Mouse (Mus musculus) stomach, embryonic 14.5 days (tissue): ENCODE measurements at regions not wholly inside any gene's neighbourhood (a gene's known extent, or its start where the extent isn't known, plus 50 kb on each side); places are given as distances from the start of the nearest gene placed in this dataset.

ENCODE experiments used
- ATAC-seq: fragments of 200-750 bp; cut with Nextera tagmentation; 2 replicates; pipeline ENCODE4 v1.8.0; 2017; ENCODE audit warnings: low read depth, moderate TSS enrichment; ENCODE audit not compliant: insufficient number of reproducible peaks, insufficient read depth, low FRiP score
- H3K27ac ChIP-seq: fragments of 300-500 bp; sonication (generic); 2 replicates; pipeline ENCODE4 v1.5.1; 2014; ENCODE audit warnings: mild to moderate bottlenecking, low read length, moderate library complexity, mixed read lengths
- H3K27me3 ChIP-seq: fragments of 300-500 bp; sonication (generic); 2 replicates; pipeline ENCODE4 v1.6.1; 2014; ENCODE audit warnings: low read length, control low read depth, mixed read lengths; ENCODE audit not compliant: control insufficient read depth, insufficient read depth
- H3K36me3 ChIP-seq: fragments of 300-500 bp; sonication (generic); 2 replicates; pipeline ENCODE4 v1.6.1; 2014; ENCODE audit warnings: mild to moderate bottlenecking, control low read depth, low read length, moderate library complexity, mixed read lengths; ENCODE audit not compliant: control insufficient read depth, insufficient read depth
- H3K4me1 ChIP-seq: fragments of 300-500 bp; sonication (generic); 2 replicates; pipeline ENCODE4 v1.6.1; 2014; ENCODE audit warnings: low read length, control low read depth, mixed read lengths; ENCODE audit not compliant: control insufficient read depth, insufficient read depth
- H3K4me2 ChIP-seq: fragments of 300-500 bp; sonication (generic); replicated peaks from 2 replicates; pipeline ENCODE4 v1.6.1; 2014; ENCODE audit warnings: low read depth, low read length, control low read depth
- H3K4me3 ChIP-seq: fragments of 300-500 bp; sonication (generic); 2 replicates; pipeline ENCODE4 v1.5.1; 2014; ENCODE audit warnings: low read depth, low read length, control low read depth
- H3K9ac ChIP-seq: fragments of 300-500 bp; sonication (generic); replicated peaks from 2 replicates; pipeline ENCODE4 v1.6.1; 2014; ENCODE audit warnings: low read depth, mild to moderate bottlenecking, control low read depth, low read length, moderate library complexity, mixed read lengths
- H3K9me3 ChIP-seq: fragments of 300-500 bp; sonication (generic); 2 replicates; pipeline ENCODE4 v1.6.1; 2016; ENCODE audit warnings: low read depth, low read length, control low read depth; ENCODE audit not compliant: control insufficient read depth
- WGBS: fragments of 180-500 bp; shearing (Covaris S2); extraction: QIAGEN DNeasy Blood & Tissue Kit; methylation state at CpG from one replicate; pipeline ENCODE4 v1.1.7; 2014; 5-methylcytosine and 5-hydroxymethylcytosine counted together

DNA sequence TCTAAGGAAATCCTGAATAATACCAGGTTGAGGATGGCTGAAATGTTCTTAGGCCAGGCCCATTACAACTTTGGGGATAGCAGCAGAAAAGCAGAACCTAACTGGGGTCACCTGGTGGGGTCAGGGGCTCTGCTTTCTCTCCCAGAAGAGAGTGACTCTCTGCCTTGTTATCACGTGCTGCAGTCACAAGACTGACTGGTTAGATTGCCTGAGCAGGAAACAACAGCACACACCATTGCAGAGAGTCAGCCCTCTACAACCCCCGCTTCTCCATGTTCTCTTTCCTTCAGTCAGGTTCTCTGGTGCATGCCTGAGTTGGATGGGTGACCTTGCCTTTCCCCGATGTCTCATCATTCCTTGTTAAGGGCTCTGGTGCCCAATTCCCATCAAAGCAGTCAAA, 91.2 kb upstream of the Hsd17b12 start:
- 65% methylated on average over 3 of the region's 3 CpGs for WGBS

DNA sequence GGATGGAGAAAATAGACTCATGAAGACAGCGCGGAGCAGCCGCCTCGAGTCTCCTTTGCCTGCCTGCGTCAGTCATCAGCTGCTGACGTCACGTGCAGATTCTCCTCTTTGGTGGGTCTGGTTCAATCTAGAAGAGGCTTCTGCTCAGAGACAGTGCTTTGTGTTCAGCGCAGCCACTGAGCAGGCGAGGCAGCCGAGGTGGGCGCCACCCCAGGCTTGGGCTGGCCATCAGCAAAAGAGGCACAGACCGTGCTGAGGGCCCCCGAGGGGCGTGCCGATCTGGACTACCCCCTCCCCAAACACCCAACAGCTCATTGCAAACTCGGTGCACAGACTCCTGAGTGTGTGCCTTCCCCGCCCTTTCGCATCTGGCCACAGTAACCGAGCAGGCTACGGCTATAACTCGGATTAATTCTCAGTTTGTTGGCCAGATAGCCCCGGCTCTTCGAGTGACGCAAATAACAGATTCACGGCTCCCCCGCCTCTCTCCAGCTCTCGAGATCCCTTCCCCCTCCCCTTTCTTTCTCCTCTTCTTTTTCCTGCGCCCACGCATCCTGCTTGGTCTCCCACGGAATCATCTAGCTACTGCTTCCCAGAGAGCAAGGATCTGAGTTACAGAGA, 89.2 kb upstream of the Hsd17b12 start:
- Histone ChIP-seq H3K4me3 (no peak overlapping the region; the same call in 1 of the 2 replicates), H3K9ac (no peak overlapping the region), H3K27me3 (peaks cover 67% of the 10 kb centered on the region), H3K36me3 (no peaks in the 10 kb centered on the region), H3K9me3 (no peaks in the 10 kb centered on the region), H3K4me1 (0 out of 2 replicates have a peak, but pooled peaks cover 5% of the 10 kb centered on the region), H3K4me2 (peak overlapping the region; percentile 21; the same call in 1 of the 2 replicates), H3K27ac (no peak overlapping the region)
- ATAC-seq = no peak
- 2% methylated on average over 30 of the region's 30 CpGs for WGBS

More for the DNA sequence above, 91.2 kb upstream of the Hsd17b12 start:
- H3K4me1 ChIP-seq = no peaks in the 10 kb centered on the region
- ATAC-seq = no peak
- H3K27ac ChIP-seq = no peak overlapping the region
- H3K27me3 ChIP-seq = peaks cover 50% of the 10 kb centered on the region
- no peaks in the 10 kb centered on the region for H3K9me3 ChIP-seq
- no peaks in the 10 kb centered on the region for H3K36me3 ChIP-seq
- H3K4me2 ChIP-seq = no peak overlapping the region
- H3K9ac ChIP-seq = no peak overlapping the region
- no peak overlapping the region for H3K4me3 ChIP-seq

DNA sequence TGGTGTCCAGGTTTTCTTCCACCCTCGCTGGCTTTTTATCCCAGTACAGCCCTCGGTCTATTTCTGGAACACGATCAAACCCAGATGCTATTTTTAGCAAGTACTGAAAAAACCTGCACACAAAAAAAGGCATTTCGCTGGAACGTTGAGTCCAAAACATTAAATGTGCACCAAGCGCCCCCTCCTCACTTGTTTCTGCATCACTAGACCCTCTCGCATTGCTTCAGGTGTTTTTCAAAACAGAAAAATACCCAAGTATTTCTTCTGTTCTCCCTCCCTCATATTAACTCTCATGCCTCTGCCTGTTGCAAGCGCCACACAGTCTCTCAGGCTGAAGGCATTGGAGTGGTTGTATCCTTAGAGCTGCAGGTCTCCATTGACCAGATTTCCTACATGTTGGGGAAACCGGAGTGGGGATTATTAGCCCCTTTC, 88.4 kb upstream of the Hsd17b12 start:
- Histone ChIP-seq H3K36me3 (no peaks in the 10 kb centered on the region), H3K9me3 (no peaks in the 10 kb centered on the region), H3K27ac (no peak overlapping the region), H3K4me2 (no peak overlapping the region), H3K4me3 (no peak overlapping the region), H3K4me1 (peaks cover 9% of the 10 kb centered on the region; the same call in 1 of the 2 replicates), H3K9ac (no peak overlapping the region), H3K27me3 (peaks cover 74% of the 10 kb centered on the region)
- no peak for ATAC-seq
- WGBS = 39% methylated on average over 9 of the region's 9 CpGs

DNA sequence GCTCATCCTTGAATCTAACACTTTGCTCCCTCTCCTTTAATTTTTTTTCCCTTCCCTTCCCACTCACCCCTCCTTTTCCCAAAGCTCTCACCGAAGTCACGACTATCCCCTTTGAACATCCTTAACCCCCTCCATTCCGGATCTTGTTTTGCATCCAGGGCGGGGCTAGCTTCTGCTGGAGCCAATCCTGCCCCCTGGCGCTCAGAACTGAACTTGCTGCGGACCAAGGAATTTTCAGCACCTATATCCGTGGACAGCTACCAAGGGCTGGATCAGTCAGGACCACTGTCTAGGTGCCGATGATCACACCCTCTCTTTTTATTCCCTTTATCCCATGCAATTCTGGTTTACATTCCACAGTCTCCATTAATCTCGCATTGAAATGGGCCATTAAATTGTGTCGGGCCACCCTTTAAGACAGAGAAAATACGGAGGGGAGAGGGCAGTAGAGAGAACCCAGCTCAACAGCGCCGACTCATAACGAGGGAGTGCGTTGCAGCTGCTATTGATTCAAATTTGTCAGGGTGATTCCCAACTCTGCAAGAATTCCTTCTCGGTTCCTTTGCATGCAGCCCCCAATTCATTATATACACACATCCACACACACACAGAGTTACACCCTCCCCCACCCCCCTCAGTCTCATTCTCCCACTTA, 87.7 kb upstream of the Hsd17b12 start:
- Histone ChIP-seq H3K4me2 (no peak overlapping the region), H3K27ac (no peak overlapping the region), H3K27me3 (peaks cover 73% of the 10 kb centered on the region), H3K36me3 (no peaks in the 10 kb centered on the region), H3K4me3 (no peak overlapping the region), H3K4me1 (peaks cover 10% of the 10 kb centered on the region; the same call in 1 of the 2 replicates), H3K9ac (no peak overlapping the region), H3K9me3 (no peaks in the 10 kb centered on the region)
- ATAC-seq = peak; percentile 60; the same call in 1 of the 2 replicates
- WGBS = 2% methylated on average over 16 of the region's 16 CpGs

DNA sequence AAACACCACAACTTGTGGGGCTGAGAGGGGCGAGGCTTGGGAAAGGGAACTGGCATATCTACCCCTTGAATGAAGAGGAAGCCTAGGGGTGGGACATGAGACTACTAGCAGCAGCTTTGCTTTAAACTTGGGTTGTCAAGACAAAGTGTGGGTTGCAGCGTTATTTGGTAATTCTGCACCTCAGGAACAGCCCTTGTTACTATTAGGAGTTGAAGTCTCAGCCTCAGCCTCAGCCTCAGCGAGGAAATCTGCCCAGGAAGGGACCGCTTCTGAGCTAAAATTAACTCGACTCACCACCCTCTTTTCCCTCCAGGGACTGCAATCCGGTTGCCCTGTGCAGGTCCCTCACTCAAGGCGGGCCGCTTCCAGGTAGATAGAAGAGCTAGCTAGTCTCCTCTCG, 86.4 kb upstream of the Hsd17b12 start:
- Histone ChIP-seq H3K4me2 (no peak overlapping the region), H3K9me3 (no peaks in the 10 kb centered on the region), H3K27ac (no peak overlapping the region), H3K4me3 (no peak overlapping the region), H3K4me1 (peaks cover 10% of the 10 kb centered on the region; the same call in 1 of the 2 replicates), H3K36me3 (no peaks in the 10 kb centered on the region), H3K27me3 (peaks cover 76% of the 10 kb centered on the region), H3K9ac (no peak overlapping the region)
- 3% methylated on average over 9 of the region's 9 CpGs for WGBS
- ATAC-seq = no peak

DNA sequence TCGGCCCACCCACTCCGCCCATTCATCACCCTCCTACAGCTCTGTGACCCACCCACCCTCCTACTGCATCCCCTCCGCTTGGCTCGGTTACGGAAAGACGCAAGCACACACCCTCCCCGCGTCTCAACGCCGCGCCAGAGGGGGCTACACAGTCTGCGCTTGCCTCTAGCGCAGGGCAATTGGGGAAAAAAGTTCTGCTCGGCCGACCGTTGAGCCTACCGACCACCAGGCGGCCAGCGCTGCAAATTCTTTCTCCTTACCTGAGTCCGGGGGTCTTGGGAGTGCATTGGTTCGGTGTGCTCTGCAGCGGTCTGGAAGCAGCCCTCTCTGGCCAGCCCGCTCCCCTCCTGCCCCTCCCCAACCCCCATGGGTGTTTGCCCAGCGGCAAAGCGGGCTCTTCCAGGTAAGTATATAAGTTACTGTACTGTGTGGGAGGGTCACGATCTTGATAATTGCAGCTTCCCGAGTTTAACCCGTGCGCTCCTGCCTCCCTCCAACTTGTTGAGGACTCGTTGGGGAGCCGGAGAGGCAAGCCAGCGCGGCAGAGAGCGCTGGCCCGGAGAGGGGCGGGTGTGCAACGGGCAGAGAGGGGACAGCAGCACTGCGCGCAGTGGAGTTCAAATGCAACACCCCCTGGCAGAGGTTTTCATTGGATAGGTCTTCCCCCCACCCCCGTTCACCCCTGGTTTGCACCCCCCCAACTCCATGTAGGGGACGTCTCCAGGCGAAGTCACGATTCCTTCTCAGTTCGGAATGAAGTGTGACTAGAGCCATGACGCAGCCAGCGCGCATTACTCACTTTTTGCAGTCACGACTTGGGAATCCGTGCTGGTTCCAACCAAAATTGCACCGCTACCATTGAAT, 85.5 kb upstream of the Hsd17b12 start:
- no peaks in the 10 kb centered on the region for H3K9me3 ChIP-seq
- H3K36me3 ChIP-seq = no peaks in the 10 kb centered on the region
- no peak overlapping the region for H3K27ac ChIP-seq
- peak overlapping the region; percentile 22 for H3K4me3 ChIP-seq
- peaks cover 68% of the 10 kb centered on the region for H3K27me3 ChIP-seq
- no peak for ATAC-seq
- H3K9ac ChIP-seq = no peak overlapping the region
- peaks cover 10% of the 10 kb centered on the region; the same call in 1 of the 2 replicates for H3K4me1 ChIP-seq
- H3K4me2 ChIP-seq = peak overlapping the region; percentile 39
- WGBS = 0% methylated on average over 50 of the region's 50 CpGs

DNA sequence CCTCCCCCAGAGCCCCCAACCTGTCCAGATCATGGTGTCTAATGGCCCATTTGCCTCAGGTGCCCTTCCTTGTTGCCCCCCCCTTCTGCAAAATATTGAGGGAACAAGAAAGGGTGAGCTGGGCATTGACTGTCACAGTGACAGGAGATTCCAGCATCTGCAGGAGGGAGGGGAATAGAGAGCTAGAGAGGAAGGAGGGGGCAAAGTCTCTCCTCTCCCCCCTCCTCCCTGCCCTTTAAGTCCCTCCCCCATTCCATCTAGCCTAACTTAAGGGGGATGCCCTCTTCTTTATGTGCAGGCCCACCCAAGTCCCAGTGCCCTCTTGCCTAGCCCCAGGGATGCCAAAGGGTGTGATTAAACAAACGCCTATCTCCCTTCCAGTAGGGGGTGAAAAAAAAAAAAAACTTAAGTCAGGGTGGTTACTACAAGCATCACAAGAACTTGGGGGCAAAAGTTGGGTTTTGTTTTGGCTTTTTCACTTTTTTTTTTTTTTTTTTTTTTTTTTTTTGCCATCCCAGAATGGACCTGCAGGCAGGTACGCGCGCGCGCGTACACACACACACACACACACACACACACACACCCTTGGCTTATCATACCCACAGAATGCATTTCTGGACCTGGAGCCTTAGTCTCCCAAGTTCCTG, 84.8 kb upstream of the Hsd17b12 start:
- peaks cover 63% of the 10 kb centered on the region for H3K27me3 ChIP-seq
- peak overlapping the region; percentile 39; the same call in 1 of the 2 replicates for H3K4me2 ChIP-seq
- no peak overlapping the region for H3K9ac ChIP-seq
- no peak for ATAC-seq
- H3K9me3 ChIP-seq = no peaks in the 10 kb centered on the region
- peak overlapping the region; percentile 22; the same call in 1 of the 2 replicates for H3K4me3 ChIP-seq
- WGBS = under 1% methylated on average over 7 of the region's 7 CpGs
- H3K4me1 ChIP-seq = peaks cover 10% of the 10 kb centered on the region; the same call in 1 of the 2 replicates
- H3K36me3 ChIP-seq = no peaks in the 10 kb centered on the region
- H3K27ac ChIP-seq = no peak overlapping the region

DNA sequence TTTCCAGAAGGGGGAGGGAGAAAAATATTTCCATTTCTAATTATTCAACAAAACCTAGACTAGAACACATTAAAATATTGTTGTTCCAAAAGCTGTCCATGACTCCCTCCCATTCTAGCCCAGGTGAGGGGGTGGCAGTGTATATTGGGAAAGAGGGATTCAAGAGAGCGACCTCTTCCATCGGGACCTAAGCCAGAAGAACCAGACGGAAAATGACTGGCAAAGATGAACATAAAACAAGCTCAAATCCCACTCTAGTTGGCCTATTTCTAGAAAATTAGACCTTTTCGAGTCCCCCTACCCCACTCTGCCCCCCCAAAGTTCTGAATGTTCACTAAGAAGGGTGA, 84.3 kb upstream of the Hsd17b12 start:
- 0 out of 2 replicates have a peak overlapping the region, but pooled peaks have one; percentile 53 for H3K4me2 ChIP-seq

More for the DNA sequence above, 84.3 kb upstream of the Hsd17b12 start:
- WGBS = 4% methylated on average over 4 of the region's 4 CpGs
- H3K4me3 ChIP-seq = peak overlapping the region; percentile 32; the same call in 1 of the 2 replicates
- H3K27me3 ChIP-seq = peaks cover 61% of the 10 kb centered on the region
- no peak overlapping the region for H3K9ac ChIP-seq
- no peak overlapping the region for H3K27ac ChIP-seq
- H3K36me3 ChIP-seq = no peaks in the 10 kb centered on the region
- H3K4me1 ChIP-seq = peaks cover 10% of the 10 kb centered on the region; the same call in 1 of the 2 replicates
- no peak for ATAC-seq
- no peaks in the 10 kb centered on the region for H3K9me3 ChIP-seq
